Mouse (Mus musculus): ENCODE data around the gene Dgcr8.

- TF ChIP-seq CTCF (IDR thresholded peaks at IDR 0.05; ENCODE audit: control insufficient read depth, insufficient read depth, low read length): no peak
- TF ChIP-seq POLR2A (IDR thresholded peaks at IDR 0.05; ENCODE audit: borderline replicate concordance, control insufficient read depth, low read depth, low read length): no peak
Observed at GRCm38 (mm10) chr16:18335981-18336380, 46.9 kb upstream of the Dgcr8 start.
